Mouse (Mus musculus) effector memory CD4-positive, alpha-beta T cell, adult 7 months (primary cell): ENCODE measurements around the gene Dedd2. TPM values are rescaled to one million over a fixed set of nuclear protein-coding genes. Genes with fewer than 3 reads are reported as not detected.

Experiments
- polyA plus RNA-seq: library from polyadenylated mRNA; unstranded; fragments of 100-300 nt; shearing (Covaris generic); gene quantifications from one replicate; pipeline ENCODE4 v1.2.1, GENCODE M21; 2017

The Dedd2 gene
- 119 TPM for polyA plus RNA-seq

DNA sequence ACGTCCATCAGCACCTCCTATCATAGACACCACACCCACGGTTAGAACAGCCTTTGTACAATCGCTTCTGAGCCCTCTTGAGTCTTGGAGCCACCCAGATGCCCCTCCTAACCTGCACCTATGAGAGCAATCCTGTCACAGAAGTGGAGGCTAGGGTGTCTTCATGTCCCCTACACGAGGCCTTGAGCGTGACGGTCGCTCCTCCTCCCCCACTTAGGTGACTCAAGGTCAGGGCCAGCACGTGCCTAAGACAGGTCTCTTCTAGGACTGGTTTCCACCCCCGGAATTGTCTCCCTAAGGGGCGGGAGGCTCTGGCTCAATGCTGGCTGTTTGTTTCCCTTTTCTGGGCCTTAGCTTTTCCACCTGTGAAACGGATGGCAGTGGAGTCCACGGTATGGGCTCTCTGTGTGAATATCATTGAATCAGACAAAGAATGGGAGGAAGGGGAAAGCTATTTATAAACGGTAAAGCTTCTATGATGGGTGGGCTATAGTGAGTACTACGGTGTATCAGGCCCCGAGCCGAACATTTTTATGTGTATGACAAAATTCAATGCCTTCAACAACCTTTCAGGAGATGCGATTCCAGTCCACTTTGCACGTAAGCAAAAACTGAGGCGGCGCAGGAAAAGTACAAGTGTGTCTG lies at the start of gene Dedd2:
Gene Dedd2 (minus strand): TSS at position 159 of the 645 bp plus-strand sequence.

DNA sequence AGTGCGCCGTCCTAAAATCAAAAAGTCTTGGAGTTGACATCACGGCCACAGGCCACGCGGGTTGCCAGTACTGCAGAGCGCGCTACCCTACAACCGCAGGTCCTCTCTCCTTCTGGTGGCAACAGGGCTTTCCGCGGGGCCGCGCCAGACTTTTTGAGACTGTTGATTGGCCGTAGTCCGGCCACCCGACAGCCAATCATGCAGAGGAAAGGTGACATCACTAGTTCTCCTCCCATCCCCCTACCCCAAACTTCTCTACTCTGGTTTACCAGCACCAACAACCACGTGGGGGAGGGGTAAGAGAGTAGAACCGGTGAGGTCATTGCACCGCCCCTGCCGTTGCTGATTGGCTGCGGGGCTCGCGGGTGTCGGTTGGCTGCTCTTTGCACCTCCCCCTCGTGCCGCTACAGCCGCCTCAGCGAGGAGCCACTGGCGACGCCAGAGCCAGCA lies 46.9 kb upstream of the Dedd2 start, which contains the start of gene Cic:
Gene Cic (plus strand): TSS at position 404 of the 450 bp plus-strand sequence.

DNA sequence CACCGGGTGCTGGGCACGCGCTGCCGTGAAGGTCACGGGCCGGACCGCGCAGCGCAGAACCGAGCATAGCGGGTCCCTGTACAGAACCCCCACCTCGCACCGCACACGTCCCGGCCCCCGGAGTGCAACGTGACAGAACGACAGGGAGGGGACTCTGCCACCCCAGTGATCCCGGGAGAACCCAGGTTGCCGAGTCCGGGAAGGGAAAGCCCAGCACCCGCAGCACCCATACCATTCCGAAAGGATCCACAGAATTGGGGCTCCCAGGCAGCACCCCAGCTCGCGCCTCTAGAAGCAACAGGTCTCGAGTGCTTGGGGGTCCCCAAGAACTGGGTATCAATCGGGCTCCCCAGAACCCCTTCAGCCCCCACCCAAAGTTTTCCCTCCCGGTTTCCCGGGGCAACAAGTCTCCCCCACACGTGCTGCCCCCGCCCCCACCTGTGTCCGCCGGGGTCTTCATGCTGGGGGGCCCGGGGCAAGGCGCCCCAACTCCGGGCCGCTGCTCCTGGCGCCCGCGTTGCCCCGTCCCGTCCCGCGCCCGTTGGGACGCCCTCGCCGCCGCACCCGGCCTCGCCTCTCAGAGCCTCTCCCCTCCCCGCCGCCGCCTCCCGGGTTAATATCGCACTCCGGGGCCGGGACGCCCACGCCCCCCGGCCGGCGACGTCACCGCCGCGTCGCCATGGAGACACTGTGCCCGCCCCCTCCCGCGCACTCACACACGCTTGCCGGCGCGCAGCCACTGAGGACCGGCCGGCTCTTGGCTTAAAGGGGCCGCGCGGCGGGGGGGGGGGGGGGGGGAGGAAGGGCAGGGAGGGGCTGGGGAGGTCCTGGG lies 29.9 kb upstream of the Dedd2 start, which contains the start of gene Erf:
Gene Erf (minus strand): TSS at position 621 of the 832 bp plus-strand sequence.

DNA sequence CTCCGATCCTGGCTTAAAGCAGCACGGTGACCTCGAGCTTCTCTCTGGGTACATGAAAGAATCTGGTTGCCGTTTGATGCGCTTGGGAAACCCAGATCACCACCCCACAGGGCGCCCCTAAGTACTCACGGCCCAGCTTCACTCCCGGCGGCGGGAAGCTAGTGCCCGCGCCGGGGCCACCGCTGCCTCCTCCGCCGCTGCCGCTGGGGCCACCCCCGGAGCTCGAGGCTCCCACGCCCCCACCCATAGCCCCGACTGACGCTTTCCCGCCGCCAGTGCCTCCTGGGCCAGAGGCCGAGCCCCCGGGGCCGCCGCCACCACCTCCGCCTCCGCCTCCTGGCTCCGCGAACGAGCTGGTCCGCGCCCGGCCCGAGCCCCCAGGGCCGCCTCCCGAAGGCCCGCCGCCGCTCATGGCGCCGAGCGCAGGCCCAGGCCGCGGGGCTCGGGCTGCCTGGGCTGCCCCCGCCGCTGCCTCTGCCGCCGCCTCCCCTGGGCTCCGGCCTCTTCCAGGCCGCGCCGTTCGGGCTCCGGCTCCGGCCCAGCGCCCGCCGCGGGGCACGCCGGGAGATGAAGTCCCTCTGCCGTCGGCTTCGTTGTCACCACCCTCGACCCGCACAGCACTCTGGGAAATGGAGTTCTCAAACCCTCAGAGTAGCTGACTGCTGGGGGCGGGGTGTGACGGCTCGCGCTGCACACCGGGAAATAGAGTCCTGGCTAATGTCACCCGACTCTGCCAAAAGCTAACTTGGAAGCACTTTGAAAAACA lies 17.0 kb upstream of the Dedd2 start, which contains the start of gene Gsk3a:
Gene Gsk3a (minus strand): TSS at position 603 of the 766 bp plus-strand sequence.

DNA sequence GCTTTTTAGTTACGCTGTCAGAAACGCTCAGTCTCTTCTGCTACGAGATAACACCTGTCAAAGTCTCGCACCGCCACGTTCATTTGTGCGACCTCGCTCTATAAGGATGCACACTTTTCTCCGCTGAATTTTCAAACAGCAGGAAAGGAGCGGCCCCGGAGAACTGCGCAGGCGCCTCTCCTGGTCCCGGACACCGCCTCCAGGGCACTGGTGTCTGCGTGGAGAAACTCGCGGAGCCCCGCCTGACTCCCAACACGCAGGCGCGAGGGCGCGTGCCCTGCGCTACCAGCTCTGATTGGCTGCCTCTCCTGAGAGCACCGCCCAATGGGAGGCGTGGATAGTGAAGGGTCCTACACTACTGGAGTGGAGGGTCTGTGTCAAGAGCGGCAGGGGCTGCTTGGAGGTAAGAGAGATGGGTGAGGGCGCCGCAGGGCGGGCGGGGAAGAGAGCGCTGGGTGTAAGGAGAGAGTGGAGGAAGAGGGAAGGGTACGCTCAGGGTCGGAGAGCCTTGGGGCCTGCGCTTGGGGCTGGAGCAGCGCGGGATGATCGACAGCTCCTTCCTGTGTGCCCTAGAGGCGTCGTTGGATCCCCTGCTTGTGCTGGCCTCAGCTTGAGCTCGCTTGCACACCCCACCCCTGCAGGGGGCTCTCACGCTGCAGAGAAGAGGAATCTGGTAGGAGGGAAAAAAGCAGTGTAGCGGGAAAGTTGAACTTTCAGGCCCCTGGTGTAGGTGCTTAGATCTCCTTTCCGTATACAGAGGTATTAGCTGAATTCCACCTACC lies 878 bp upstream of the Dedd2 start, which contains the start of gene Zfp526:
Gene Zfp526 (plus strand): TSS at position 324 of the 782 bp plus-strand sequence.

DNA sequence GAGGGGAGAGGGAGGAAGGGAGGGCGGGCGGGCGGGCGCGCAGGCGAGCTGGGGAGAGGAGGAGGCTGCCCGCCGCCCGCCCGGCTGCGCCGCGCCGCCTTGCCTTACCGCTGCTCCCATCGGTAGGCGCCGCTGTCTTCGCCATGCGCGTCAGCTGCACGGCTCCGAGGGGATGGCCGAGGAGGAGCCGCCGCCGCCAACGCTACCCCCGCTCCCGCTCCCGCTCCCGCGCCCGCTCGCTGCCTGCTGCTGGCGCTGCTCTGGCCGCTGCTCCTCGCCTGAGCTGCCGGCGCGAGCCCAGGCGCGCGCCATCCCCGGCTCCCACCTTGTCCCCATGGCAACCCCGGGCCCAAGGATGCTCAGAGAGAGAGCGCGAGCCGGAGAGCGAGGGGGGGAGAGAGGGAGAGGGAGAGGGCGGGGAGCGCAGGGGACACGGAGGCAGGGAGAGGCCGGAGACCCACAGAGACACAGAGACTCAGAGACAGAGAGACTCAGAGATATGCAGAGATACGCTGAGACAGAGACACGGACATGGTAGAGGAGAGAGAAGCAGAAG lies 40.7 kb downstream of the Dedd2 start, which contains the start of gene Pou2f2:
Gene Pou2f2 (minus strand): TSS at position 121 of the 556 bp plus-strand sequence.

Other genes with a start within 250 kb of the Dedd2 start
- 852 TPM for gene Rabac1, start 247.9 kb downstream of the Dedd2 start, polyA plus RNA-seq
- gene Atp1a3, start 214.7 kb downstream of the Dedd2 start, polyA plus RNA-seq, result 5.0 TPM
- 1.6 TPM for gene Grik5, start 148.3 kb downstream of the Dedd2 start, polyA plus RNA-seq
- gene Zfp574, start 148.0 kb downstream of the Dedd2 start, polyA plus RNA-seq, result 35.2 TPM
- 51.5 TPM for gene Pou2f2, start 40.9 kb downstream of the Dedd2 start, polyA plus RNA-seq
- gene Zfp526, start 810 bp upstream of the Dedd2 start, polyA plus RNA-seq, result 0.99 TPM
- gene Gsk3a, start 17.2 kb upstream of the Dedd2 start, polyA plus RNA-seq, result 78.5 TPM
- 4.8 TPM for gene Erf, start 30.1 kb upstream of the Dedd2 start, polyA plus RNA-seq
- 32.6 TPM for gene Cic, start 47.1 kb upstream of the Dedd2 start, polyA plus RNA-seq
- gene Pafah1b3, start 77.4 kb upstream of the Dedd2 start, polyA plus RNA-seq, result 15.7 TPM
- gene Prr19, start 80.8 kb upstream of the Dedd2 start, polyA plus RNA-seq, result not detected
- gene Tmem145, start 85.5 kb upstream of the Dedd2 start, polyA plus RNA-seq, result not detected
- gene Megf8, start 96.5 kb upstream of the Dedd2 start, polyA plus RNA-seq, result 0.20 TPM
- not detected for gene Cnfn, start 149.1 kb upstream of the Dedd2 start, polyA plus RNA-seq
- 4.2 TPM for gene Lipe, start 178.1 kb upstream of the Dedd2 start, polyA plus RNA-seq
- not detected for gene Cxcl17, start 192.3 kb upstream of the Dedd2 start, polyA plus RNA-seq